In the genomic region with DNA sequence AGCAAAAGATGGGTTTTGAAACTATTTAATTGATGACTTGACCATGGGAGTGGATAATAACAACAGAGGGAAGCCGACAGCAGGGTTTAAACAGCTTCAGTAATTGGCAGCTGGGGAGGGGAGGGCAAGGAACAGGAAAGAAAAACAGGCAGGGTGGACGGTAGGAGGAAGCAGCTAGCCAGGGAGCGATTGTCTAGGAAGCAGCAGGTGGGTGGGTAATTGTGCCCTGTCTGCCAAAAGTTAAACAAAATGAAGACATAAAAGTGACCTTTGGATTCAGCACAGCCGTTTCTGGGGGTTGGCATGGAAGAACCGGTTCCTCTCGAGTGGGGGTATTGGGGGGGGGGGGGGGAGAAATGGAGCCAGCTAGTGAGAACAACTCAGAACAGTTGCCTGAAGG, we compare ENCODE assay signal across 22 mouse cellular contexts. TPM values are rescaled to one million over a fixed set of nuclear protein-coding genes. Genes with fewer than 3 reads are reported as not detected.
A peak's percentile ranks its signal among the peaks of the same experiment; 100 is the strongest.
DNase-seq lines count a peak whose midpoint lies in the region; ATAC-seq lines count a peak whose summit lies in the region.
"Had no signal": no experiment of that assay in that cellular context is flagged by ENCODE, and none has a peak within 500 bp of the region (broad histone marks: within the 10 kb centered on the region; RNA-seq: fewer than 3 reads in every experiment).

No protein-coding gene starts in this region.

- ATAC-seq in intestine, embryonic 14.5 days (replicated peaks; ENCODE audit: low FRiP score, low TSS enrichment, low read depth) = peak; percentile 81; the same call in 1 of the 2 replicates
- ATAC-seq in intestine, embryonic 16.5 days = peak; percentile 82
- no peak for ATAC-seq in erythroblast, adult 5-6 weeks (replicated peaks; ENCODE audit: low FRiP score, poor library complexity, severe bottlenecking)
- ATAC-seq: CD4-positive, CD25-positive, alpha-beta regulatory T cell, adult 4 months had no signal

- H3K4me1 ChIP-seq in intestine, embryonic 14.5 days (replicated peaks; ENCODE audit: control insufficient read depth, insufficient read depth, low read length) = no peaks in the 10 kb centered on the region
- H3K4me1 ChIP-seq in intestine, embryonic 16.5 days (ENCODE audit: control insufficient read depth, insufficient read depth, low read length) = no peaks in the 10 kb centered on the region
- H3K4me1 ChIP-seq: forebrain, embryonic 12.5 days; heart, embryonic 10.5 days; heart, embryonic 13.5 days; hindbrain, embryonic 12.5 days; hindbrain, embryonic 15.5 days had no signal

- no peaks in the 10 kb centered on the region for H3K36me3 ChIP-seq in intestine, embryonic 14.5 days (ENCODE audit: control insufficient read depth, insufficient read depth, low read length)
- H3K36me3 ChIP-seq in intestine, embryonic 16.5 days (ENCODE audit: control insufficient read depth, insufficient read depth, low read length) = no peaks in the 10 kb centered on the region
- H3K36me3 ChIP-seq: forebrain, embryonic 12.5 days; heart, embryonic 10.5 days; heart, embryonic 13.5 days; hindbrain, embryonic 12.5 days; hindbrain, embryonic 15.5 days had no signal

- H3K27ac ChIP-seq in intestine, embryonic 14.5 days (ENCODE audit: low read depth) = 0 out of 2 replicates have a peak overlapping the region, but pooled peaks have one; percentile 14
- no peak overlapping the region for H3K27ac ChIP-seq in intestine, embryonic 16.5 days (ENCODE audit: low read length)
- H3K27ac ChIP-seq: forebrain, embryonic 12.5 days; heart, adult 2 months; heart, embryonic 10.5 days; heart, embryonic 13.5 days; hindbrain, embryonic 12.5 days; hindbrain, embryonic 15.5 days had no signal

- no peak overlapping the region for H3K9ac ChIP-seq in intestine, embryonic 14.5 days (ENCODE audit: low read length)
- no peak overlapping the region for H3K9ac ChIP-seq in intestine, embryonic 16.5 days (ENCODE audit: low read depth, low read length)
- H3K9ac ChIP-seq: forebrain, embryonic 12.5 days; heart, embryonic 13.5 days; hindbrain, embryonic 12.5 days; hindbrain, embryonic 15.5 days had no signal

- H3K9me3 ChIP-seq in intestine, embryonic 14.5 days (ENCODE audit: control insufficient read depth, low read length) = no peaks in the 10 kb centered on the region
- no peaks in the 10 kb centered on the region for H3K9me3 ChIP-seq in intestine, embryonic 16.5 days (ENCODE audit: control insufficient read depth, low read length)
- H3K9me3 ChIP-seq: forebrain, embryonic 12.5 days; heart, embryonic 10.5 days; heart, embryonic 13.5 days; hindbrain, embryonic 12.5 days; hindbrain, embryonic 15.5 days had no signal

- no peak overlapping the region for H3K4me3 ChIP-seq in intestine, embryonic 14.5 days (ENCODE audit: low read depth, low read length)
- H3K4me3 ChIP-seq in intestine, embryonic 16.5 days (ENCODE audit: low read length) = no peak overlapping the region
- H3K4me3 ChIP-seq: forebrain, embryonic 12.5 days; heart, adult 2 months; heart, embryonic 10.5 days; heart, embryonic 13.5 days; hindbrain, embryonic 12.5 days; hindbrain, embryonic 15.5 days had no signal

- peak; percentile 9 for DNase-seq in heart, adult 11 months
- no peak for DNase-seq in heart, postnatal 10 days
- peak; percentile 10 for DNase-seq in retina, embryonic 14.5 days (ENCODE audit: low spot score)
- no peak for DNase-seq in retina, postnatal 1 day
- DNase-seq in intestine, embryonic 14.5 days (ENCODE audit: low spot score) = no peak
- no peak for DNase-seq in thymus, postnatal 4 days
- DNase-seq: adrenal gland, adult 2 months; adrenal gland, postnatal 14 days; cerebellum, adult 11-12 months; cerebellum, adult 8-10 months; cerebellum, postnatal 10 days; cerebellum, postnatal 36 days; gastrocnemius, postnatal 25 days; heart, adult 2 months had no signal

- intact Hi-C loops in heart, postnatal 10 days (cut with DNase I) = no loop called here

- no peak overlapping the region for H3K4me2 ChIP-seq in intestine, embryonic 14.5 days (ENCODE audit: low read length)
- no peak overlapping the region for H3K4me2 ChIP-seq in intestine, embryonic 16.5 days (ENCODE audit: low read depth, low read length)
- H3K4me2 ChIP-seq: forebrain, embryonic 12.5 days; heart, embryonic 13.5 days; hindbrain, embryonic 12.5 days; hindbrain, embryonic 15.5 days had no signal

- 23% methylated on average over 6 of the region's 6 CpGs for WGBS in intestine, embryonic 14.5 days
- 10% methylated on average over 6 of the region's 6 CpGs for WGBS in intestine, embryonic 16.5 days

- no peaks in the 10 kb centered on the region for H3K27me3 ChIP-seq in intestine, embryonic 14.5 days (replicated peaks; ENCODE audit: control insufficient read depth, insufficient read depth, low read length)
- no peaks in the 10 kb centered on the region for H3K27me3 ChIP-seq in intestine, embryonic 16.5 days (replicated peaks; ENCODE audit: control insufficient read depth, insufficient read depth, low read length)
- H3K27me3 ChIP-seq: forebrain, embryonic 12.5 days; heart, embryonic 13.5 days; hindbrain, embryonic 12.5 days; hindbrain, embryonic 15.5 days had no signal

RNA-seq across cellular contexts. Expression of a gene that starts 11.9 kb away (rescaled TPM):
- 1 to 10 TPM; 8.0 to 8.7 TPM for total RNA-seq in heart, postnatal 10 days (2021)
- polyA plus RNA-seq in intestine, embryonic 14.5 days (2014; fragmentation: Nextera tagmentation; extraction: Ambion mirVana) = 51.2 and 53.6 TPM in 2 replicates
- 49.6 and 50.8 TPM in 2 replicates for polyA plus RNA-seq in intestine, embryonic 16.5 days (2015; fragmentation: Nextera tagmentation; extraction: Ambion mirVana)
- total RNA-seq in erythroblast, adult 5-6 weeks (2015; ENCODE audit: low replicate concordance) = 0.58 and 16.5 TPM in 2 replicates
- 2.2 and 4.3 TPM in 2 replicates for total RNA-seq in erythroblast, adult 5-6 weeks (2017; ENCODE audit: low replicate concordance)

Comparison
In these comparisons a context has a peak if more than half of its experiments do, and no peak if none do; other contexts are left out.
1. DNase-seq: peak in heart, adult 11 months (single experiment) and retina, embryonic 14.5 days (single experiment); none in heart, postnatal 10 days (0 of 2), retina, postnatal 1 day (single experiment), intestine, embryonic 14.5 days (single experiment) and thymus, postnatal 4 days (single experiment).